Mouse (Mus musculus): ENCODE measurements at regions not wholly inside any gene's neighbourhood (a gene's known extent, or its start where the extent isn't known, plus 50 kb on each side); places are given as distances from the start of the nearest gene placed in this dataset.
"Not testable (repeated sequence)": the region's sequence is repeated elsewhere in the genome, so short reads cannot be mapped to it uniquely, and the experiment has no call there.

DNA sequence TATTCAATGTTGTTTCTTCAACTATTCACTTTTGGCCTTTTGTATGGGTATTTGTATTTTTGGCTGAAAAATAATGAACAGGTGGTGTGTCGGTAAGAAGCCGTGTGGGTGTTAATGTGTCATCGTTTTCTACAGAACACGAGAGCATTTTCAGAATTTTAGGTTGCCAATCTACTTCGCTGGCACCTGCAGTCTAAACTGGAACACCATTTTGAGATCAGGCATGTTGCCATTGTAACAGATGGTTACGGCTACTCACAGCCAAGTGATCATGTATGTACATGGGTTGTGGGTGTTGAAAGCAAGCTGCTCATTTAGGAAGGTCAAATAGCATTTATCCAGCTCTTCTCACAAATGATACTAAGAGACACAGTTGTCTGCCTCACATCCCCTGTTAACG, 167.2 kb upstream of the Gm21833 start:
- peak; percentile 13 to 18 for DNase-seq (ENCODE audit: low spot score in 2 of 2)
- intact Hi-C loops (cut with DNase I) = no loop called here

- DNase-seq (ENCODE audit: low spot score in 2 of 2) = no peak
- intact Hi-C loops (cut with DNase I) = no loop called here
Measured at GRCm38 (mm10) chr16:82674926-82675325, 153.3 kb upstream of the Gm21833 start.

DNA sequence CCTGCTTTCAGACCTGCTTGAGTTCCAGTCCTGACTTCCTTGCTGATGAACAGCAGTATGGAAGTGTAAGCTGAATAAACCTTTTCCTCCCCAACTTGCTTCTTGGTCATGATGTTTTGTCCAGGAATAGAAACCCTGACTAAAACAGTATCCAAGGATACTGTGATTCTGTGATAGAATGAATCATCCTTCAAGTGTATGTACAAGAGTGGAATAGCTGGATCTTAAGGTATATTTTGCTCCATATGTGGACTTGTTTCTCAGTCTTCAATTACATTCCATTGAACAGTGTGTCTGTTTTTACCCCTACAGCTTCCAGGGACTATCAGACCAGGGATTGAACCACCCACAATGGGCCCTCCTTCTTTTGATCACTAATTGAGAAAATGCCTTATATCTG, 145.1 kb upstream of the Gm21833 start:
- DNase-seq (ENCODE audit: low spot score in 2 of 2); intact Hi-C loops (cut with DNase I): not testable (repeated sequence)

DNA sequence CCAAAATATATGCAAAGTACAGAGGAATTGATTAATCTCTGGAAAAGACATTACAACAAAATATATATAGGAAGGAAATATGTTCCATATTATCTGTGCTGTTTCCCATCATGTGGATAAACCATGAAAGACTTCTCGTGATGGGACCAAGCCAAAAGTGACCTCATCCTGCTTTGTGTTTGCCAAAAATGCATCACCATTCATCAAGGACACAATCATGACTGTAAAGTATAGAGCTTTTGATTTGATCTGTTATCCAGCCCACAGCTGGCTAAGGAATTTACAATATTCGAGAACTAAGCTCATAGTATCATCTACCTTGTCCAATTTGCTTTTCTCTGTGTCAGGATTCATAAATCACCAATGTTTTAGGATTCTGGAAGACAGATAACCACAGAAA, 127.3 kb upstream of the Gm21833 start:
- DNase-seq (ENCODE audit: low spot score in 2 of 2) = no peak
- intact Hi-C loops (cut with DNase I) = no loop called here

DNA sequence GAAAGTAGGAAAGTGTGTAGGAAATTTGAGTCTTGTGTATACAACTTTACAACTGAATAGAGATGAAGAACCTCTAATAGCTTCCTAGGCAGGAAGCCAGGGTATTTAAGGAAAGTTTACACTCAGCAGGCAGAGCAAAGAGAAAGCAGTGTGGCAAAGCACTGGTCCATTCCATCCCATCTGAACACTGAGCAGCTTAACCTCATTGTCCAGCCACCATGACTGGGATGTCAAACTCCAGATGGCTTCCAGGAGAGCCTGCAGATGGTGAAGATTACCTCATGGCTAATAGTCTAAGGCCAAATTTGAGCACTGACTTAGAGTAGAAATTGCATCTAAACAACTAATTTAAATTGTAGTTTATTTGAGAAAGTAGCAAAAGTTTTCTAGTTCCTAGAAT, 117.0 kb upstream of the Gm21833 start:
- peak in 1 of 2 experiments; percentile 3 for DNase-seq (ENCODE audit: low spot score in 2 of 2)
- intact Hi-C loops (cut with DNase I) = no loop called here

DNA sequence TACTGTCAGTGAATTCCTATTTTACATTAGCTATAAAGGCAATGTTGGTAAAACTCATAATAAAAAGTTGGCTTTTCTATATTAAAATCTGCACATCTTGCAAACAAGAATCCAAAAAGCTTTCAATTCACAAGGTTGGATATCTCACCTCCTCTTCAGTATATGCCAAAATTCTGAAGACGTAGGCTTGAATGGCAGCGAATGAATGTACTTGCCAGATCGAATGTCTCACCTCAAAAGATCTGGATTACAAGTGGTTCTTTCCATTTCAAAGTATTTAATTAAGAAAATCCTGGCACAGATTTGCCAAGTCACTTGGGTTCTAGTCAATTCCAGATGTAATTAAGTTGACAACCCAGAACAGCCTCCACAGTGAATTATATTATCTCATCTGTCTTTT, 94.1 kb upstream of the Gm21833 start:
- intact Hi-C loops (cut with DNase I) = no loop called here

DNA sequence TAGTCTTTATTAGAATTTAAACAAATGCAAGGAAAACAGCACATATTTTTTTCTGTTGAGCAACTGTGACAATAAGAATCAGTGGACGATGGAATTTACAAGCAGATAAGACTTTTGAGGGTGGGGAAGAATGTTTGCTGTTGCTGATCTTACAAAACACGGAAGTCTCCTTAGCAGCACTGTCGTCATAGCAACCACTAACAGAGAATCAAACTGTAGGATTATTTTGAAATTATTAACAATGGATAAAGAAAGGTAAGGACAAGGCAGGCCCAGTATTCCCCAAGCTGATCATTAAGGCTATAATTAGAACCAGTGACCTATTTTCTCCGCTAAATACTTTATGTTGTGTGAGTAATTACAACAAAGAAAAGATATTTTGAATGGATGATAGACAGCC, 69.7 kb upstream of the Gm21833 start:
- intact Hi-C loops (cut with DNase I) = no loop called here
- no peak for DNase-seq (ENCODE audit: low spot score in 2 of 2)

More for the DNA sequence above, 94.1 kb upstream of the Gm21833 start:
- no peak for DNase-seq (ENCODE audit: low spot score in 2 of 2)
